Mouse (Mus musculus) left cerebral cortex, adult 8-10 months (tissue): ENCODE measurements at regions not wholly inside any gene's neighbourhood (a gene's known extent, or its start where the extent isn't known, plus 50 kb on each side); places are given as distances from the start of the nearest gene placed in this dataset.
"Not testable (repeated sequence)": the region's sequence is repeated elsewhere in the genome, so short reads cannot be mapped to it uniquely, and the experiment has no call there.

Source experiments
- DNase-seq, 2 experiments: peaks; one replicate each; pipeline ENCODE4 v3.0.0; 2022; ENCODE audit warnings: low spot score in 2 of 2

GRCm38 (mm10) chr15:52406156-52406885 lies 1478.4 kb upstream of the Gm7489 start:
- no peak for DNase-seq

GRCm38 (mm10) chr15:52412869-52413771 lies 1471.6 kb upstream of the Gm7489 start:
- DNase-seq, result peak in 1 of 2 experiments; percentile 11

- no peak for DNase-seq
Measured at GRCm38 (mm10) chr15:52425976-52426375, 1458.7 kb upstream of the Gm7489 start.

- DNase-seq, result no peak
Measured at GRCm38 (mm10) chr15:52430491-52431158, 1454.1 kb upstream of the Gm7489 start.

GRCm38 (mm10) chr15:52433639-52434038 lies 1451.1 kb upstream of the Gm7489 start:
- no peak for DNase-seq

- DNase-seq, result peak in 1 of 2 experiments; percentile 9
Measured at GRCm38 (mm10) chr15:52438403-52438802, 1446.3 kb upstream of the Gm7489 start.

- peak; percentile 60 to 76 for DNase-seq
Measured at GRCm38 (mm10) chr15:52458782-52459181, 1425.9 kb upstream of the Gm7489 start.

GRCm38 (mm10) chr15:52459315-52459714 lies 1425.4 kb upstream of the Gm7489 start:
- no peak for DNase-seq

- DNase-seq, result no peak
Measured at GRCm38 (mm10) chr15:52464226-52465138, 1420.2 kb upstream of the Gm7489 start.

- not testable (repeated sequence) for DNase-seq
Measured at GRCm38 (mm10) chr15:52478124-52478523, 1406.6 kb upstream of the Gm7489 start.

GRCm38 (mm10) chr15:52480834-52481233 lies 1403.9 kb upstream of the Gm7489 start:
- no peak for DNase-seq

GRCm38 (mm10) chr15:52483598-52484165 lies 1401.0 kb upstream of the Gm7489 start:
- no peak for DNase-seq

GRCm38 (mm10) chr15:52484276-52484675 lies 1400.4 kb upstream of the Gm7489 start:
- no peak for DNase-seq

GRCm38 (mm10) chr15:52505278-52505831 lies 1379.4 kb upstream of the Gm7489 start:
- DNase-seq, result no peak

GRCm38 (mm10) chr15:52506930-52507329 lies 1377.8 kb upstream of the Gm7489 start:
- DNase-seq, result no peak

GRCm38 (mm10) chr15:52508609-52509008 lies 1376.1 kb upstream of the Gm7489 start:
- no peak for DNase-seq

- DNase-seq, result no peak
Measured at GRCm38 (mm10) chr15:52510137-52510536, 1374.6 kb upstream of the Gm7489 start.

GRCm38 (mm10) chr15:52536594-52536993 lies 1348.1 kb upstream of the Gm7489 start:
- DNase-seq, result no peak

GRCm38 (mm10) chr15:52558682-52559081 lies 1326.0 kb upstream of the Gm7489 start:
- no peak for DNase-seq

- no peak for DNase-seq
Measured at GRCm38 (mm10) chr15:52564078-52564477, 1320.6 kb upstream of the Gm7489 start.
